Mouse (Mus musculus): Measurements from ENCODE around the gene Etnk2.

The Etnk2 gene

DNA sequence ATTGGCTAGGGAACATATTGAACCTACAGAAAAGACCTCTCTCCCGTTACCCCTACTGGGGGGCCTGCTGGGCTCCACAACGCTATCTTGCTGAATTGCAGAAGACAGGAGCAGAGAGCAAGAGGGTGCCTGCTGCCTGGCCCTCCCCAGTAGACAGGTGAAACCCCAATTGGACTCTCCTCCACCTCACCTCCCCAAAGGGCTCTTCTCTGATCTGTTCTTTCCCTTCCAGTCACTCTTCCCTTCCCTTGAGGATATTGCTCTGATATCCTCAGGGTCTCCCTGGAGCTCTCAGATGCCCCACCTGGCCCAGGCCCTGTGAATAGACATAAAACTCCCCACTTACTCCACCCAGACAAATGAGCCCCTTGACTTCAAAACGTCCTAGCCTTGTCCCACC lies 53.7 kb downstream of the Etnk2 start:
- no peak for DNase-seq (ENCODE audit: low spot score)

DNA sequence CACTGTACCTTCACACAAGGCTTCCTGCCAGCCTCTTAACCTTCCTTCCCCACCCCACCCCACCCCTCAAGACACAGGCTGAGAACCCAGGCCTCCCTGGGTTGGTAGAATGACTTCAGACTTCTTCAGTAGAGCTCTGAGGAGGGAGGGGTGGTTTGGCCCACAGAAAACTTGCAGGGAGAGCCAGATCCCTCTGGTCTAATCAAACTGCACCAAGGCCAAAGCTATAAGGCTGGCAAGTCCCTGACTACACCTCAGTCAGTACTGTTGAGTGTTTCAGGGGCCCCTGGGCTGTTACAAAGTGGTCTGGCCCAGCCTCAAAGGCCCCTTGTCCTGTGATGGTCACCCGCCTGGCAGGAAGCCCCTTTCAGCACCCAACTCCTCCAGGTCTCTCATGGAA lies 54.2 kb downstream of the Etnk2 start:
- DNase-seq (ENCODE audit: low spot score), result no peak

DNA sequence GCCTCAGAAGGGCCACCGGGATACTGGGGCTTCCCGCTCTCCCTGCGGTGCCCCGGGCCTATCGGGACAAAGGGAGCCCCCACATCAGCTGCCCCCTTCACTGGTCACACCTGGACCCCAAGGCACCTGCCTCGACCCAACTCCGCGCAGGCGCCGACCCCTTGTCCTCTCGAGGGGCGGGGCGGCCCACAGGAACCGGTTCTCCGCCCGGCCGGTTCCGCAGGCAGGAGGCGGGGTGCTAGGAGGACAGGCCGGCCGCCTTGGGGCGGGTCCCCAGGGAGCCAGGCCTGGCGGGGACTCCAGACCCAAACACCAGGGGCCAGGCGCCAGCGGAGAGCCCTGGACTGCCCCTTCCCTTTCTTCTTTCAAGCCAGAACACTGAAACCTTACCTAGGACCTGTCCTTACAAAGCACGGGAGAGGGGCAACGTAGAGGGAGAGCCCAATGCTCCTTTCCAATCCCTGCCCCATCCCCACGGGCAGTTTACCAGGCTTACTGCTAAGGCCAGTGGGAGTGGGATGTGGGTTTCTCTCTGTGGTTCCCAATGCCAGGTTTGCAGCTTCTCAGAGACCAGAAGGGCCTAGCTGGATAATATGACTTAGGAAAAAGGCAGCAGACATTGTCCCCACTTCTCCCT lies 54.9 kb downstream of the Etnk2 start:
- no peak for DNase-seq (ENCODE audit: low spot score)

DNA sequence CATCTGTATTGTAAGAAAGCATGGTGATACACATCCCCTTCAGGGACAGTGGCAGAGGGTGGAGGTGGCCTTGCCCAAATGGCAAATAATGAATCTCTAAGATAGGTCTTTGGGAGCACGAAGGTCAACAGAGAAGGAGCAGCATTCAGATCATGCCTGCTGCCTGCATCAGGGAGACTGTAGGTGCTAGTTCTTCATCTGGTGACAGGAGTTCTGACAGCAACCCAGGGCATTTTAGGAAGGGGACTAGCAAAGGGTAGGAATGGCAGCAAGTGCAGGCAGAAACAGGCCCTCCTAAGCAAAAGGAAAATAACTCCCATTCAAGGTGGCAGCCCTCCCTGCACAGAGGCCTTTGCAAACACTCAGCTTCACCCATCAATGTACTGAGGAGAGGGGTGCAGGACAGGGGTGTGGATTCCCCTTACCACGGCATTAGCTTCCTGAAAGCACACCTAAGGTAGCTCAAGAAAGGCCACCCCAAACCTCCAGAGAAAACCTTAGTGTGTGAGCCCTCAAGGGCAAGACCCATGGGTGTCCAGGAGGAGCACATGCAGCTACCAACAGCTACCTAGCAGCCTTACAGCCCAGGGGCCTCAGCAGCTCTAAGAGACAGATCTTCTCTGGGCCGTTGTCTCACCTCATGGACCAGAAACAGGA lies 55.9 kb downstream of the Etnk2 start:
- no peak for DNase-seq (ENCODE audit: low spot score)

DNA sequence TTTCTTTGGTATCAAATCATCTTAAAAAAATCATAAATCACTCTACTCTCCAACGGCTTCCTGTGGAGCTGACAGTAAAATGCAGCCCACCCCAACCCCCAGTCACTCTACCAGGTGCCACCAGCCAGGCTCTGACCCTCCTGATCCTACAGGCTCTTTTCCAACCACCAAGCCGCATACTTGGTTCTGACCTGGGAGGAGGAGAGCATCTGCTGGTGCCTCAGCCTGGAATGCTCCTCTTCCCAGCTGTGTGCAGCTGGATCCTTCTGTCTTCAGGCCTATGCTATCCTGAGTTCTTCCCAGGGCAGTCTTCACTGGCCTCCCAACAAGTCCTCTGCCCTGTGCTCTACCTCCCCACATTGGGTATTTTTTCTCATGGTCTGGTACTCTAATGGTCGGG lies 57.1 kb downstream of the Etnk2 start:
- no peak for DNase-seq (ENCODE audit: low spot score)

DNA sequence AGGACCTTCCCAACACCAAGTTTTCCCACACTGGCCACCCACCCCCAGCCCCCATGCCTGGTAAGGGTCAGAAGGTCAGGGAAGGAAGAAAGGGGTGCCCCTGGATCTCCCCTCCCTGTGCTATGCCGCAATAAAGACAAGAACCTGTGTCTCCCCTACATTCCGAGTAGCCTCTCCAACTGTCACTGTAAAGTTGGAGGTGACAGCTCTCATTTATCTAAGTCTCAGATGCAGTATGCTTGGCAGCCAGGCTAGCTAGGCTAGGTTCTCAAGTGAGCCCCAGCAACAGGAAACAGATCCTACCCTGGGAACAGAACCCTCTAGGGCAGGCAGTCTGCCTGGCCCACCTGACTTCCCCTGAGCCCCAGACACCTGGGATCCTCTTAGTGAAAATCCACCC lies 57.7 kb downstream of the Etnk2 start:
- DNase-seq (ENCODE audit: low spot score), result no peak

DNA sequence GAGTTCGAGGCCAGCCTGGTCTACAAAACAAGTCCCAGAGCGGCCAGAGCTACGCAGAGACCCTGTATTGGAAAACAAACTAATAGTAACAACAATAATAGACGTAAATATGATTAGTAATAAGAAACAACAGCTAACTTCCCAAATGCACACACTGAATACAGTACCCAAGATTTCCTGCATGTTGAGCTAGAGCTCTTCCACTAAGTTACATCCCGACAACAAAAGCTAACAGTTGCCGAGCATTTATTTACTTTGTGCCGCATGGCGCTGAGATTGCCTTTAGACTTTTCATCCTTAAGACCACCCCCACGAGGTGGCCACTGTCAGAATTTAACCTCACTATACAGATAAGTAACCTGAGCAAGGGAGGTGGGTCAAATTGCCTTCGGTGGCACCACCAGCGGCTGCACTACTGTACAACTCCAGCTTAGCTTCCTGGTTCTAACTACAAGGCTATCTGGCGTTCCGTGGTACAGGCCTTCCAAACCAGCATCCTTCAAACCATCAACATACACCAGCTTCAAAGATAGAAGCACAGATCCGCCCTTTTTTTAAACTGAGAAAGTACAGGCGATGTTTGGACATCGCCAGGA lies 58.7 kb downstream of the Etnk2 start:
- no peak for DNase-seq (ENCODE audit: low spot score)

DNA sequence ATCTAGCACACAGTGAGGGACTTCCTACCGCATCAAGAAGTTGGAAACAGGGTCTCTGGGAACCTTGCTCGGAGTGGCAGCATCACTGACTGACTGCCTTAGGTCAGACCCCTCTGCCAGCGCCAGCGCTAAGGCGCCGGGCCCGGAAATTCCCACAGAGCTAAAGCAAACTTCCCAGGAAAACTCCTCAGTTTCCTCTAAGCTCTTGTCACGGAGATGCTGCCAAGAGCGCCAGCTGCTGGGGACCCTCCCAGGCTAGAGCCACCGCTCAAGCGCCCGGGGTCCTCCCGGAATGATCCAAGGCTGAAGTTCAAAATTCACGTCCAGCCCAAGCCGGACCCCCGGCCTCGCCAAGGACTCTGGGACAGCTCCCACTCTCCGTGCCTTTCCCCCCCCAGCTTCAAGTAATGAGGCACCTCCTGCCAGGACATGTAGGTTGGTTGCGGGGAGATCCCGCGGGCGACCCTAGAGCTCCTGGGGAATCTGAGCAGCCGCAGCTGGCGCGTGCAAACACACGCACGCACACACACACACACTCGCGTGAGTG lies 59.3 kb downstream of the Etnk2 start:
- DNase-seq (ENCODE audit: low spot score), result no peak

DNA sequence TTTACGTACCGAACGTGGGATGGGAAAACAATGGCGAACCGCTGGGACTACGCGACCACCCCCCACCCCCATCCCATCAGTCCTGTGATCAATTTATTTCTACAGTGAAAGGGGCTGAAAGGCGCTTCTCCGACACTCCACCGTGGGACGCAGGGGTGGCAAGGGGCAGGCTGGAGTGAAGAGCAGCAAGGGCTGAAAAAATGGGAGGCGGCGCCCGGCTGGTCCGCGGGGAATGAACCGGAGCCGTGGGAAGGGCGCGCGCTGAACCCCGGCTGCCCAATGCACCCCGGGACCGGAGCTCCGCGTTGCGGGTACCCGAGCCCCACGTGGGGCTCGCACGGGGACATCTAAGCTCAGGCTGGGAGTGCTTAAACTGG lies 59.8 kb downstream of the Etnk2 start:
- no peak for DNase-seq (ENCODE audit: low spot score)

DNA sequence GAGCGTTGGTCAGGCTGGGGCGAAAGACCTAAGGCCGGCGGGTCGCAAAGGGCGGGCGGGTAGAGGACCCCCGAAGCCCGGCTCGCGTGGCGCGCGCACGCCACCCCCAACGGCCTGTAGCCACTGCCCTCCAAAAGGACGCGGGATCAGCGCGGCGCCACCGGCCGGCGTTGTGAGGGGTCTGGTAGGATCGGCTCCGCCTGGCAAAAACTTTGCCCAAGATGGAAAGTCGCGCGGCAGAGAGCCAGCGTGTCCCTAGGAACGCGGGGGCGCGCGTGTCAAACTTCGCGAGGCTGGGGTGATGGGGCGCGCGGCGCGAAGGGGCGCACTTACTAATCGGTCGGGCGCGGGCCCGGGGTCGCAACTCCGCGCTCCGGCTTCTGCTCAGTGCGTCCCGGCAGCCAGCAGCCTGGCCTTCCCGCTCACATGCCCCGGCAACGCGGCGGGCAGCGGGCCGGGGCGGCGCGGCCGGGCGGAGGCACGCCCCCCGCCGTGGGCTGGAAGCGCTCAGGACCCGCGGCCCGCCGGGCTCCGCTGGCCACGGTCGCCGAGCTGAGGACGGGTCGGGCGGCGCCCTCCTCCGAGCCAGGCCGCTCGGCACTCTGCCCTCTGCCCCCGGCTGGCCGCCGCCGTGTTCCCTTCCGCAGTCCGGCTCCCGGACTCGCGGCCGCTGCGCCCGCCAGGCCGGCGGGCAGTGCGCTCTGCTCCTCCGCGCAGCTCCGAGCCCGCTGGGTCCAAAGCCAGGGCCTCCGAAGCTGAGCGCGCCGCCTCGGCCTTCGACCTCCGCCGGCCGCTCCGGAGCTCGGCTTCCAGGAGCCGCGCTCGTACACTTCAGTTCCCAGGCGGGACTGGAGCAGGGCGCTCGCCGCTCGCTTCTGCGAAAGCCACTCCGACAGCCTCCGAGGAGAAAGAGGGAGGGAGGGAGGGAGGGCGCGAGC lies 60.4 kb downstream of the Etnk2 start, which contains the start of gene Sox13:
Gene Sox13, minus strand, starts transcription at position 835 of the 938 bp plus-strand sequence.
- DNase-seq (ENCODE audit: low spot score), result no peak

DNA sequence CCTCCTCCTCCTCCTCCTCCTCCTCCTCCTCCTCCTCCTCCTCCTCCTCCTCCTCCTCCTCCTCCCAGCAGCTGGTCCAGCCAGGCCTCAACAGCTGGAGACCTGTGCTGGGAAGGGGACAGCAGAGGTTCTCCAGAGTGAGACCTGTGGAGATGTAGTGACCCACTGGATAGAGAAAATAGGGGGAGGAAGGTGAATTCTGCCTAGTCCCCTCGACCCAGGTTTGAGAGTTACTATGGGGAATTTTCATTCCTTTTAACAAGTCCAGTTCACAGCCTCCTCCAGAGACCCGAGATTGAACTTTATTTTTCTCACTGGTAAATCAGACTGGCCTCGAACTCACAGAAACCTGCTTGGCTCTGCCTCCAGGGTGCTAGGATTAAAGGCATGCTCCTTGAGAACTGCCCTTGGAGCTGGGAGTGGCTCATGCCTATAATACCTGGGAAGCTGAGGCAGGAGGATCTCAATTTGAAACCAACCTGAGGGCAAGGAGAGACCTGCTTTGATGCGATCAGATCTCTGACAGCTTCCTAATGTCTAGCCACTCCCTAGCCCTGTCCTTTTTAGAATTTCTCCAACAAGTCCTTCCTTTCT lies 61.3 kb downstream of the Etnk2 start:
- no peak for DNase-seq (ENCODE audit: low spot score)

All from T-cell, adult 2 months (primary cell).